Mouse (Mus musculus) liver, embryonic 14.5 days (tissue): ENCODE data around the gene Fam227b.

Source experiments
- CTCF ChIP-seq: IDR thresholded peaks from 2 replicates; pipeline ENCODE4 v1.5.1; 2016; ENCODE audit warnings: antibody characterized with exemption, low read depth, control low read depth
- EP300 ChIP-seq: IDR thresholded peaks from 2 replicates; pipeline ENCODE4 v1.6.1; 2016; ENCODE audit warnings: antibody characterized with exemption, low read depth

- no peak for TF ChIP-seq CTCF
- no peak for TF ChIP-seq EP300
Observed at GRCm38 (mm10) chr2:125933977-125934376, 217.8 kb downstream of the Fam227b start.
